Mouse (Mus musculus) testis, postnatal 10 days (tissue): Measurements from ENCODE around the gene Unkl.

Experiments
- DNase-seq: peaks from one replicate; pipeline ENCODE4 v3.0.0; 2021; ENCODE audit warnings: low spot score

Gene Unkl

GRCm38 (mm10) chr17:25188150-25189031, at the start of gene Unkl:
Gene Unkl (plus strand): TSS chr17:25188397.
- peak; percentile 91 for DNase-seq

- no peak for DNase-seq
Observed at GRCm38 (mm10) chr17:25138803-25139202, 49.4 kb upstream of the Unkl start.

- DNase-seq: no peak
Observed at GRCm38 (mm10) chr17:25139960-25140359, 48.2 kb upstream of the Unkl start.

- no peak for DNase-seq
Observed at GRCm38 (mm10) chr17:25162161-25162560, 26.0 kb upstream of the Unkl start, which contains the start of gene Ccdc154. Gene Ccdc154 (plus strand): TSS chr17:25162461.

GRCm38 (mm10) chr17:25163387-25163786, 24.8 kb upstream of the Unkl start:
- no peak for DNase-seq

- DNase-seq: no peak
Observed at GRCm38 (mm10) chr17:25164770-25165169, 23.4 kb upstream of the Unkl start.

- DNase-seq: no peak
Observed at GRCm38 (mm10) chr17:25165970-25166671, 22.1 kb upstream of the Unkl start.

- no peak for DNase-seq
Observed at GRCm38 (mm10) chr17:25169706-25170105, 18.5 kb upstream of the Unkl start.

GRCm38 (mm10) chr17:25172558-25172957, 15.6 kb upstream of the Unkl start:
- DNase-seq: no peak

- no peak for DNase-seq
Observed at GRCm38 (mm10) chr17:25175411-25175810, 12.8 kb upstream of the Unkl start, which contains the start of gene Gm38655. Gene Gm38655 (minus strand): TSS chr17:25175471.

GRCm38 (mm10) chr17:25183232-25183631, 5.0 kb upstream of the Unkl start:
- DNase-seq: no peak

- DNase-seq: peak; percentile 98
Observed at GRCm38 (mm10) chr17:25184129-25184691, 4.0 kb upstream of the Unkl start, which contains the start of gene BC003965. Gene BC003965 (plus strand): TSS chr17:25184554.

GRCm38 (mm10) chr17:25184961-25185360, 3.2 kb upstream of the Unkl start:
- no peak for DNase-seq

GRCm38 (mm10) chr17:25187784-25188149, 430 bp upstream of the Unkl start:
- DNase-seq: no peak

- no peak for DNase-seq
Observed at GRCm38 (mm10) chr17:25189091-25189490, 894 bp downstream of the Unkl start.

- no peak for DNase-seq
Observed at GRCm38 (mm10) chr17:25202401-25202800, 14.2 kb downstream of the Unkl start.

- DNase-seq: no peak
Observed at GRCm38 (mm10) chr17:25210006-25210405, 21.8 kb downstream of the Unkl start.

- DNase-seq: no peak
Observed at GRCm38 (mm10) chr17:25210680-25211466, 22.7 kb downstream of the Unkl start.

GRCm38 (mm10) chr17:25211705-25212104, 23.5 kb downstream of the Unkl start:
- no peak for DNase-seq

GRCm38 (mm10) chr17:25215431-25215830, 27.2 kb downstream of the Unkl start:
- DNase-seq: no peak

GRCm38 (mm10) chr17:25218967-25219366, 30.8 kb downstream of the Unkl start:
- DNase-seq: no peak
